Mouse (Mus musculus) cerebellum, adult 18-20 months (tissue): Measurements from ENCODE around the gene Gimap1.

Experiments used
- DNase-seq, 2 experiments: peaks; one replicate each; pipeline ENCODE4 v3.0.0; 2021

Gene Gimap1

GRCm38 (mm10) chr6:48738961-48739779 lies at the start of gene Gimap1:
TSS of gene Gimap1 (plus strand) at chr6:48739054.
- DNase-seq, result no peak

GRCm38 (mm10) chr6:48689320-48689719 lies 49.5 kb upstream of the Gimap1 start:
- no peak for DNase-seq

GRCm38 (mm10) chr6:48692962-48693361 lies 45.9 kb upstream of the Gimap1 start:
- DNase-seq, result no peak

GRCm38 (mm10) chr6:48696830-48697554 lies 41.9 kb upstream of the Gimap1 start:
- DNase-seq, result no peak

- no peak for DNase-seq
Measured at GRCm38 (mm10) chr6:48697555-48697930, 41.3 kb upstream of the Gimap1 start.

GRCm38 (mm10) chr6:48698066-48698856 lies 40.6 kb upstream of the Gimap1 start:
- no peak for DNase-seq

- no peak for DNase-seq
Measured at GRCm38 (mm10) chr6:48698888-48699287, 40.0 kb upstream of the Gimap1 start.

- no peak for DNase-seq
Measured at GRCm38 (mm10) chr6:48700251-48701075, 38.4 kb upstream of the Gimap1 start.

- no peak for DNase-seq
Measured at GRCm38 (mm10) chr6:48702146-48702545, 36.7 kb upstream of the Gimap1 start.

- DNase-seq, result no peak
Measured at GRCm38 (mm10) chr6:48702601-48703000, 36.3 kb upstream of the Gimap1 start.

- no peak for DNase-seq
Measured at GRCm38 (mm10) chr6:48704146-48704545, 34.7 kb upstream of the Gimap1 start.

- no peak for DNase-seq
Measured at GRCm38 (mm10) chr6:48706130-48706529, 32.7 kb upstream of the Gimap1 start.

GRCm38 (mm10) chr6:48718455-48718854 lies 20.4 kb upstream of the Gimap1 start, which contains the start of the genes Gm28053 and Gimap7:
TSS of gene Gm28053 (plus strand) at chr6:48718607.
TSS of gene Gimap7 (plus strand) at chr6:48718621.
- no peak for DNase-seq

- DNase-seq, result no peak
Measured at GRCm38 (mm10) chr6:48720326-48720725, 18.5 kb upstream of the Gimap1 start.

GRCm38 (mm10) chr6:48723468-48723867 lies 15.4 kb upstream of the Gimap1 start:
- no peak for DNase-seq

GRCm38 (mm10) chr6:48725476-48725875 lies 13.4 kb upstream of the Gimap1 start:
- no peak for DNase-seq

GRCm38 (mm10) chr6:48727761-48728160 lies 11.1 kb upstream of the Gimap1 start:
- no peak for DNase-seq

GRCm38 (mm10) chr6:48732864-48733304 lies 6.0 kb upstream of the Gimap1 start:
- no peak for DNase-seq

GRCm38 (mm10) chr6:48733660-48734059 lies 5.2 kb upstream of the Gimap1 start:
- DNase-seq, result no peak

- DNase-seq, result no peak
Measured at GRCm38 (mm10) chr6:48737053-48737452, 1.8 kb upstream of the Gimap1 start.

GRCm38 (mm10) chr6:48737688-48738087 lies 1.2 kb upstream of the Gimap1 start:
- DNase-seq, result no peak

- no peak for DNase-seq
Measured at GRCm38 (mm10) chr6:48739780-48740055, 864 bp downstream of the Gimap1 start.
